Mouse (Mus musculus) neural tube, embryonic 11.5 days (tissue): ENCODE measurements around the gene Hic1. TPM values are rescaled to one million over a fixed set of nuclear protein-coding genes. Genes with fewer than 3 reads are reported as not detected.

Source experiments
- ATAC-seq: fragments of 200-750 bp; cut with Nextera tagmentation; 2 replicates; pipeline ENCODE4 v1.8.0; 2017; ENCODE audit warnings: moderate number of reproducible peaks, mild to moderate bottlenecking, moderate TSS enrichment, moderate library complexity; ENCODE audit not compliant: insufficient read depth, low FRiP score, low TSS enrichment
- DNase-seq: peaks from one replicate; pipeline ENCODE4 v3.0.0-alpha.2; 2015; ENCODE audit warnings: low spot score
- H3K27ac ChIP-seq: fragments of 300-500 bp; sonication (generic); 2 replicates; pipeline ENCODE4 v1.5.1; 2014; ENCODE audit warnings: low read depth, mild to moderate bottlenecking, low read length
- H3K27me3 ChIP-seq: fragments of 300-500 bp; sonication (generic); 2 replicates; pipeline ENCODE4 v1.6.1; 2014; ENCODE audit warnings: mild to moderate bottlenecking, low read length, mixed read lengths; ENCODE audit not compliant: control insufficient read depth, insufficient read depth
- H3K36me3 ChIP-seq: fragments of 300-500 bp; sonication (generic); 2 replicates; pipeline ENCODE4 v1.6.1; 2014; ENCODE audit warnings: mild to moderate bottlenecking, low read length, moderate library complexity, mixed read lengths; ENCODE audit not compliant: control insufficient read depth, insufficient read depth
- H3K4me1 ChIP-seq: fragments of 300-500 bp; sonication (generic); 2 replicates; pipeline ENCODE4 v1.6.1; 2014; ENCODE audit warnings: low read length, mixed read lengths; ENCODE audit not compliant: control insufficient read depth, insufficient read depth
- H3K4me2 ChIP-seq: fragments of 300-500 bp; sonication (generic); 2 replicates; pipeline ENCODE4 v1.6.1; 2014; ENCODE audit warnings: low read depth, mild to moderate bottlenecking, moderate library complexity
- H3K4me3 ChIP-seq: fragments of 300-500 bp; sonication (generic); 2 replicates; pipeline ENCODE4 v1.5.1; 2014; ENCODE audit warnings: low read depth, low read length
- H3K9ac ChIP-seq: fragments of 300-500 bp; sonication (generic); 2 replicates; pipeline ENCODE4 v1.6.1; 2014; ENCODE audit warnings: mild to moderate bottlenecking, low read length
- H3K9me3 ChIP-seq: fragments of 300-500 bp; sonication (generic); 2 replicates; pipeline ENCODE4 v1.6.1; 2016; ENCODE audit warnings: low read length; ENCODE audit not compliant: control insufficient read depth
- WGBS: fragments of 180-500 bp; shearing (Covaris S2); extraction: QIAGEN DNeasy Blood & Tissue Kit; methylation state at CpG from one replicate; pipeline ENCODE4 v1.1.7; 2014; 5-methylcytosine and 5-hydroxymethylcytosine counted together
- polyA plus RNA-seq: library from polyadenylated mRNA; unstranded; fragments of >200 nt; fragmentation: Nextera tagmentation; extraction: Ambion mirVana; gene quantifications from 2 replicates; pipeline ENCODE4 v1.2.1, GENCODE M21; 2014

The Hic1 gene
- polyA plus RNA-seq, 1 experiment from 2014 or later = 4.1 TPM

GRCm38 (mm10) chr11:75141038-75141437 is 28.3 kb downstream of the Hic1 start:
- Histone ChIP-seq H3K27me3 (no peaks in the 10 kb centered on the region), H3K27ac (no peak overlapping the region), H3K9me3 (no peaks in the 10 kb centered on the region), H3K9ac (no peak overlapping the region), H3K4me3 (no peak overlapping the region), H3K36me3 (peaks cover 4% of the 10 kb centered on the region; the same call in 1 of the 2 replicates), H3K4me1 (peaks cover 16% of the 10 kb centered on the region; the same call in 1 of the 2 replicates), H3K4me2 (no peak overlapping the region)
- DNase-seq (no peak), ATAC-seq (no peak)
- WGBS = 68% methylated on average over 3 of the region's 3 CpGs

DNA sequence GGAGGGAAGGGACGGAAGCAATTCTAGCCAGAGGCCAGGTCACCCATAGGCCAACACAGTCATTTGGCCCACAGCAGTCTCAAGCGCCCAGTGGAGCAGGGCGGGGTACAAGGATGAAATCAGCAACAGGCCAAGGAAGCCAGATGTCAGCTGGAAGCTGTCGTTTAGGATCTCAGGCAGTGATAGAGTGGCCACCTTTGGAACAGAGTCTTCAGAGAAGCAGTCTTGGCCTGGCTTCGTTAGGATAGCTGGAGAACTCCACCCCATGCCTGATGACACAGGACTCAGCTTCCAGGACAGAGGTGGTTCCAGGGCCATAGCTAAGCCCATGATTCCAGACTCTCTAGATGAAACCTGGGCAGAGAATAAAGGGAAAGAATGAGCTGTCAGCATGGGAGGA is 28.9 kb downstream of the Hic1 start:
- Histone ChIP-seq H3K4me1 (peaks cover 16% of the 10 kb centered on the region; the same call in 1 of the 2 replicates), H3K9me3 (no peaks in the 10 kb centered on the region), H3K9ac (no peak overlapping the region), H3K27me3 (no peaks in the 10 kb centered on the region), H3K4me2 (no peak overlapping the region), H3K4me3 (no peak overlapping the region), H3K27ac (no peak overlapping the region), H3K36me3 (peaks cover 4% of the 10 kb centered on the region; the same call in 1 of the 2 replicates)
- 71% methylated on average over 5 of the region's 5 CpGs for WGBS
- DNase-seq (no peak), ATAC-seq (no peak)

GRCm38 (mm10) chr11:75139122-75139963 is 30.0 kb downstream of the Hic1 start:
- Histone ChIP-seq H3K36me3 (peaks cover 2% of the 10 kb centered on the region; the same call in 1 of the 2 replicates), H3K9me3 (no peaks in the 10 kb centered on the region), H3K4me3 (no peak overlapping the region), H3K27me3 (no peaks in the 10 kb centered on the region), H3K27ac (0 out of 2 replicates have a peak overlapping the region, but pooled peaks have one; percentile 44), H3K9ac (no peak overlapping the region), H3K4me2 (no peak overlapping the region), H3K4me1 (peaks cover 16% of the 10 kb centered on the region; the same call in 1 of the 2 replicates)
- DNase-seq (peak; percentile 63), ATAC-seq (no peak)
- 45% methylated on average over 11 of the region's 11 CpGs for WGBS

GRCm38 (mm10) chr11:75136666-75137398 is 32.5 kb downstream of the Hic1 start:
- ATAC-seq (no peak), DNase-seq (no peak)
- no peaks in the 10 kb centered on the region for H3K9me3 ChIP-seq
- H3K27ac ChIP-seq = no peak overlapping the region
- H3K4me1 ChIP-seq = peaks cover 14% of the 10 kb centered on the region; the same call in 1 of the 2 replicates
- H3K36me3 ChIP-seq = 0 out of 2 replicates have a peak, but pooled peaks cover 2% of the 10 kb centered on the region
- H3K9ac ChIP-seq = no peak overlapping the region
- 38% methylated on average over 5 of the region's 5 CpGs for WGBS
- H3K27me3 ChIP-seq = no peaks in the 10 kb centered on the region
- H3K4me3 ChIP-seq = no peak overlapping the region
- no peak overlapping the region for H3K4me2 ChIP-seq

DNA sequence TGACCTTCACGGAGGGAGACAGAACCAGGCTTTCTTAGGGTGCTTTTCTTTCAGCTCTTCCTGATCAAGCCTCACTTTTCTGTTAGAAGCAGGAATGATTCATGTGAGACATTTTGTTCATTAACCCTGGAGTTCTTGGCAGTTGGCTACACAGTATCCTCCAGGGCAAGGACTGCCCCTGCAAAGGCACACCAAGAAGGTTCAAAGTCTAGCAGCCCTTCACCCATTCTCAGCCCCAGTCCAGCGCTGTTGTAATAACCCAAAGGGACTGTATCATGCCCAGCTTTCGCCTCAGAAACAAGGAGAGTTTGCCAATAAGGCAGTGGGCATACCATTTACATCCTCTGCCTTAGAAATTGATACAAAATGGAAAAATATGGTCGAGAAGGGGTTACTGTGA is 34.0 kb downstream of the Hic1 start:
- H3K9ac ChIP-seq = no peak overlapping the region
- WGBS = 90% methylated on average over 4 of the region's 4 CpGs
- DNase-seq (no peak), ATAC-seq (no peak)
- H3K4me2 ChIP-seq = no peak overlapping the region
- H3K4me3 ChIP-seq = no peak overlapping the region
- peaks cover 10% of the 10 kb centered on the region; the same call in 1 of the 2 replicates for H3K4me1 ChIP-seq
- no peaks in the 10 kb centered on the region for H3K9me3 ChIP-seq
- H3K27ac ChIP-seq = no peak overlapping the region
- H3K36me3 ChIP-seq = no peaks in the 10 kb centered on the region
- no peaks in the 10 kb centered on the region for H3K27me3 ChIP-seq

DNA sequence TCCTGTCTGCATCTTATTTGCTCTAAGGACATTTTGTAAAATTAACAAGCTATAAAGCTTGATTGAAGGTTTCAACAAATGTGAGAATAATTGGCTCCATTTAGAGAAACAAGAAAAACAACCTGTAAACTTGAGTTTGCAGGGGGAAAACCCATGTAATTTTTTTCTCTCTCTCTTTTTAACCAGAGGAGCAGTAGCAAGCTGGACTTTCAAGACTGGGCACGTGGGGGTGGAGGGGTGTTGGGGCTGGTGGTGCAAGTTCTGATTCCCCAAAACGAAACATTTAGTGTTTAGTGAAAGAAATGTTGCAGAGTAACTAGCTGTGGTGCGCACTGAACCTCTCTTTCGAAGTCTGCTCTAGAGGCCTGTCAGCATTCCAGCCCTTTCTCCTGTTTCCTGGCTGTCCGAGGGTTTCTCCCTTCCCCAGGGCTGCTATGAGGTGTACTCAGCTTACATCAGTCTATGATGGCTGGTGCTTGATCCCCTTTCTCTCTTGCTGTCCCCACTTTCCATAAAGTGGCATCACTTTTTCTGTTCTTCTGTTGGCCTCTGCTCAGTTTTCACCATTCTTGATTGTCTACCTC is 34.7 kb downstream of the Hic1 start:
- H3K4me3 ChIP-seq = no peak overlapping the region
- no peak for ATAC-seq
- no peaks in the 10 kb centered on the region for H3K36me3 ChIP-seq
- H3K9me3 ChIP-seq = no peaks in the 10 kb centered on the region
- H3K4me2 ChIP-seq = no peak overlapping the region
- H3K27me3 ChIP-seq = no peaks in the 10 kb centered on the region
- WGBS = 80% methylated on average over 5 of the region's 5 CpGs
- no peak for DNase-seq
- H3K4me1 ChIP-seq = peaks cover 9% of the 10 kb centered on the region; the same call in 1 of the 2 replicates
- no peak overlapping the region for H3K27ac ChIP-seq
- H3K9ac ChIP-seq = no peak overlapping the region

- 14% methylated on average over 2 of the region's 2 CpGs for WGBS
Measured at GRCm38 (mm10) chr11:75133951-75134350, 35.4 kb downstream of the Hic1 start.

DNA sequence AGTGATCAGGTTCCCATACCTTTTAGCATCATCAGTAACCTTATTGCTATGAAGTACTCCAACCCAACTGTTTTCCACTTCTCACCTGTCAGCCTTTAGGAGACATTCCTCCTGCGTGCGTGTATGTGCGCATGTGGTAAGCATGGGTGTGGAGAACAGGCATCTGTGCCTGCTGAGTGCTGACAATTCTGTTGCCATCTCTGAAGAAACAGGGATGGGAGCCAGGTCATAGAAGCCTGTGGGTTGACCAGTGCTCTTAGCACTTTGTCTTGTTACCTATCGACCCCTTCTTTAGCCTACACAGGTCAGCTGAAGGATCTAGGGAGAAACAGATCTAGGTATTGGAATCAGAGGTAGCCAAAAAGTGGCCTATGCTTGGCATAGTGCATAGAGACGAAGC is 35.9 kb downstream of the Hic1 start:
- H3K9me3 ChIP-seq = no peaks in the 10 kb centered on the region
- no peak overlapping the region for H3K27ac ChIP-seq
- WGBS = 93% methylated on average over 5 of the region's 5 CpGs
- H3K4me1 ChIP-seq = 0 out of 2 replicates have a peak, but pooled peaks cover 6% of the 10 kb centered on the region
- H3K27me3 ChIP-seq = no peaks in the 10 kb centered on the region
- no peak for ATAC-seq
- DNase-seq = no peak
- H3K9ac ChIP-seq = no peak overlapping the region
- H3K4me2 ChIP-seq = no peak overlapping the region
- no peak overlapping the region for H3K4me3 ChIP-seq
- no peaks in the 10 kb centered on the region for H3K36me3 ChIP-seq

More at GRCm38 (mm10) chr11:75133951-75134350, 35.4 kb downstream of the Hic1 start:
- H3K4me1 ChIP-seq = peaks cover 6% of the 10 kb centered on the region; the same call in 1 of the 2 replicates
- H3K27me3 ChIP-seq = no peaks in the 10 kb centered on the region
- ATAC-seq = no peak
- no peak overlapping the region for H3K9ac ChIP-seq
- DNase-seq = no peak
- no peak overlapping the region for H3K4me3 ChIP-seq
- no peak overlapping the region for H3K4me2 ChIP-seq
- H3K36me3 ChIP-seq = no peaks in the 10 kb centered on the region
- no peaks in the 10 kb centered on the region for H3K9me3 ChIP-seq
- H3K27ac ChIP-seq = no peak overlapping the region
